8 mouse cellular contexts compared by ENCODE assay signal in the genomic region with DNA sequence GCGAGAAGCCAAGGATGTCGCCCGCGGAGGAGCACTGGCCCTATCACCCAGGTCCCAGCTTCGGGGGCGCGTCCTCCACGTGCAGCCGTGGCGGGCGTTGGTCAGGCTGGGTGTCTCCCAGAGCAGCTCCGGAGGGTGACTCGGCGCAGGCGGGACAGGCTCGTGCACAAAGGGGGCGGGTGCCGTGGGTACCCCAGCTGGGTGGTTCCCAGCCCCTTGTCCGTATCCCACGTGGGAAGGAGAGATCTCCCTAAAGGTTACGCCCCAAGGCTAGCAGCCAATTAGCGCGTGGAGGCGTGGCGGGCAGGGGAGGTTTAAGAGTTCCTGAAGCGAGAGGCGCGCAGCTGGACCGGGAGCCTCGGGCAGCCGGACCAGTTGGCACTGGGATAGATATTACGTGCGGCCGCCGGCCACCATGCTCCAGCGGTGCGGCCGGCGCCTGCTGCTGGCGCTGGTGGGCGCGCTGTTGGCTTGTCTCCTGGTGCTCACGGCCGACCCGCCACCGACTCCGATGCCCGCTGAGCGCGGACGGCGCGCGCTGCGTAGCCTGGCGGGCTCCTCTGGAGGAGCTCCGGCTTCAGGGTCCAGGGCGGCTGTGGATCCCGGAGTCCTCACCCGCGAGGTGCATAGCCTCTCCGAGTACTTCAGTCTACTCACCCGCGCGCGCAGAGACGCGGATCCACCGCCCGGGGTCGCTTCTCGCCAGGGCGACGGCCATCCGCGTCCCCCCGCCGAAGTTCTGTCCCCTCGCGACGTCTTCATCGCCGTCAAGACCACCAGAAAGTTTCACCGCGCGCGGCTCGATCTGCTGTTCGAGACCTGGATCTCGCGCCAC. TPM values are rescaled to one million over a fixed set of nuclear protein-coding genes. Genes with fewer than 3 reads are reported as not detected.
A peak's percentile ranks its signal among the peaks of the same experiment; 100 is the strongest.
DNase-seq lines count a peak whose midpoint lies in the region; ATAC-seq lines count a peak whose summit lies in the region.

A gene (plus strand): TSS at position 320 of the 835 bp plus-strand sequence.

- no peaks in the 10 kb centered on the region for H3K9me3 ChIP-seq in hindbrain, embryonic 14.5 days (ENCODE audit: control insufficient read depth, low read length)

- H3K4me3 ChIP-seq in hindbrain, embryonic 14.5 days (replicated peaks; ENCODE audit: low read length) = peak within 1 kb of the TSS; percentile 55
- H3K4me3 ChIP-seq in macrophage (ENCODE audit: inconsistent target) = peak within 1 kb of the TSS; percentile 92

- H3K36me3 ChIP-seq in hindbrain, embryonic 14.5 days (replicated peaks; ENCODE audit: control insufficient read depth, insufficient read depth) = peaks cover under 1% of the 10 kb centered on the region; the same call in 1 of the 2 replicates
- H3K36me3 ChIP-seq in macrophage (ENCODE audit: inconsistent target) = peaks cover 4% of the 10 kb centered on the region; the same call in 1 of the 2 replicates

- DNase-seq in R1 (ENCODE audit: low read depth, low spot score) = peak; percentile 94
- peak; percentile 62 to 74 for DNase-seq in cerebellum, postnatal 14 days
- peak; percentile 72 to 77 for DNase-seq in frontal cortex, postnatal 36 days (ENCODE audit: low spot score in 2 of 2)
- DNase-seq in hindbrain, embryonic 14.5 days (ENCODE audit: low spot score) = peak; percentile 76
- DNase-seq in layer of hippocampus, postnatal 36 days = peak; percentile 77 to 84
- DNase-seq in right cerebral cortex, adult 18-20 months = peak; percentile 70
- peak; percentile 48 for DNase-seq in urinary bladder, postnatal 10 days (ENCODE audit: low spot score)

- under 1% methylated on average over 77 of the region's 91 CpGs for WGBS in hindbrain, embryonic 14.5 days
- WGBS in macrophage (ENCODE audit: missing documents) = under 1% methylated on average over 85 of the region's 91 CpGs

- peaks cover 32% of the 10 kb centered on the region for H3K27me3 ChIP-seq in hindbrain, embryonic 14.5 days (ENCODE audit: control insufficient read depth, insufficient read depth, low read length)

- peak within 1 kb of the TSS; percentile 87 for H3K4me2 ChIP-seq in hindbrain, embryonic 14.5 days (replicated peaks)

- H3K4me1 ChIP-seq in hindbrain, embryonic 14.5 days (replicated peaks; ENCODE audit: control insufficient read depth, insufficient read depth, low read length) = peaks cover 42% of the 10 kb centered on the region

- ATAC-seq in hindbrain, embryonic 14.5 days (ENCODE audit: low FRiP score) = peak; percentile 58

- peak within 1 kb of the TSS; percentile 88 for H3K27ac ChIP-seq in hindbrain, embryonic 14.5 days
- H3K27ac ChIP-seq in macrophage = peak within 1 kb of the TSS; percentile 93

- H3K79me2 ChIP-seq in macrophage (ENCODE audit: inconsistent target) = peaks cover 47% of the 10 kb centered on the region

- peak within 1 kb of the TSS; percentile 64 for H3K9ac ChIP-seq in hindbrain, embryonic 14.5 days

RNA-seq across cellular contexts. Expression of the gene that starts here (rescaled TPM):
- 25.7 and 30.1 TPM in 2 replicates for polyA plus RNA-seq in hindbrain, embryonic 14.5 days (2014; fragmentation: Nextera tagmentation; extraction: Ambion mirVana)
- total RNA-seq in layer of hippocampus, postnatal 36 days (2021) = 10 to 100 TPM; 20.3 to 30.8 TPM
- total RNA-seq in macrophage (2018; cell fraction: chromatin; rRNA removed) = 100 to 1,000 TPM in 1 of 26 experiments, 10 to 100 TPM in 24, 1 to 10 TPM in 1; 8.4 to 105 (median 42.7) TPM
- 10 to 100 TPM; 24.5 to 80.6 (median 54.7) TPM for total RNA-seq in macrophage (2018; cell fraction: cytosol; rRNA removed)
- 100 to 1,000 TPM in 2 of 26 experiments, 10 to 100 TPM in 24; 14.8 to 111 (median 57.4) TPM for total RNA-seq in macrophage (2018; cell fraction: nucleus; rRNA removed)
- polyA plus RNA-seq in macrophage (2018) = 33.7 to 75.9 TPM (median 52.2 TPM) in 3 replicates

Comparison
In these comparisons a context has a peak if more than half of its experiments do, and no peak if none do; other contexts are left out.
1. Peak in every context shown above with its lines: DNase-seq, ATAC-seq, H3K4me3 ChIP-seq and H3K27ac ChIP-seq.